Mouse (Mus musculus): Measurements from ENCODE around the gene Sec1. TPM values are rescaled to one million over a fixed set of nuclear protein-coding genes. Genes with fewer than 3 reads are reported as not detected.

Sec1 gene
- polyA plus RNA-seq, 1 experiment from 2014 or later = 0.27 TPM

DNA sequence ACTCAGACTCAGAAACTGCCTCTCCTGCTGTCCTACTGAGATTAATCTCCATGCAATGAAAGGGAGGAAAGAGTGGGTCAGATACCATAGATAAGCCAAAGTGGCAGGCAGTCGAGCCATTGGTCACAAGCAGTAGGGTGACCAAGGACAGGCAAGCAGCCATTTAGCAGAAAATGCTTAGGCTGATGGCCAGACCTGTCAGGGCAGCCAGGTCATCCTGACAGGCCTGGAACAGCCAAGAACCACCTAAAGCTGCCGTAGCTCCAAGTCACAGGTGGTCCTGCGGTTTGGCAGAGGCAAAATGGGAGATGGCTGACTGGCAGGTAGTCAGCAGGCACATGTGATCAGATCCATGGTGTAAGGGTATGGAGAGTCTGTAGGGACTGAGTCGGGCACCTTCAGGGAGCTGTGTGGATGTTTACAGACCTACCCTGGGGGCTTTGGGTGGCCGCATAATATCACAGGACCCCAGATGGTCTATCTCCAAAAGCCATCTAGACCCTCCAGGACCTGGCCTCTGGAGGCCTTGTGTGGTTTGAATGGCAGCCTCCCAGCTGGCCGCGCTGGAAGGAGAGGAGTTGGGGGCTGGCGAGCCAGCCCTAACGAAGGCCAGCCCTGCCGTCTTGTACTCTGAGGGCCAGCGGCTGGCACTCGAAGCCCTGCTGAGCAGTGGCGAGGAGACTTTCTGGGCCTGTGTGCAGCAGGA lies 27.6 kb upstream of the Sec1 start:
- DNase-seq (ENCODE audit: low spot score) (no peak), ATAC-seq (replicated peaks; ENCODE audit: insufficient number of reproducible peaks, low FRiP score, low TSS enrichment, low read depth) (no peak)
- Histone ChIP-seq H3K4me3 (ENCODE audit: low read depth, low read length) (no peak overlapping the region), H3K36me3 (replicated peaks; ENCODE audit: control insufficient read depth, insufficient read depth, low read depth, low read length) (peaks cover 24% of the 10 kb centered on the region), H3K27ac (replicated peaks; ENCODE audit: low read depth, low read length) (0 out of 2 replicates have a peak overlapping the region, but pooled peaks have one; percentile 13), H3K9me3 (replicated peaks; ENCODE audit: control insufficient read depth, low read length) (no peaks in the 10 kb centered on the region), H3K4me1 (ENCODE audit: control insufficient read depth, insufficient read depth, low read length) (peaks cover 1% of the 10 kb centered on the region; the same call in 1 of the 2 replicates), H3K4me2 (ENCODE audit: low read depth, low read length) (no peak overlapping the region), H3K27me3 (ENCODE audit: control insufficient read depth, insufficient read depth, low read length) (no peaks in the 10 kb centered on the region), H3K9ac (replicated peaks; ENCODE audit: low read length) (no peak overlapping the region)
- WGBS = 68% methylated on average over 13 of the region's 13 CpGs

DNA sequence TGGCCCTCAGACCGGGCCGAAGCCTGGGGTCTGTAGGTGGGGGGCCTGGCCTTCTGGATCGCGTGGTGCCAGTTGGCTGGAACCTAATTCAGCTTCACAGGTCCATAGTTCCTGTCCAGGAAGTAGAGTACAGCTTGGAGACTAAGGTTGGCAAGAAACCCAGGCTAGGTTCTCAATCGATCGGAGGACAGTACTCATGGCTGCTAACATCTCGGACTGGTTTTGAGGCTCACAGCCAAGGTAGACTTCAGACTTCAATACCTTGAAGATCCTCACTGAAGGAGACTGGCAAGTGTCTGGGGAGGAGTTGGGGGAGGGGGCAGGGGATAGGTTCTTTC lies 27.0 kb upstream of the Sec1 start:
- H3K36me3 ChIP-seq (replicated peaks; ENCODE audit: control insufficient read depth, insufficient read depth, low read depth, low read length) = peaks cover 24% of the 10 kb centered on the region
- H3K4me2 ChIP-seq (ENCODE audit: low read depth, low read length) = no peak overlapping the region
- H3K27me3 ChIP-seq (ENCODE audit: control insufficient read depth, insufficient read depth, low read length) = no peaks in the 10 kb centered on the region
- no peak overlapping the region for H3K9ac ChIP-seq (replicated peaks; ENCODE audit: low read length)
- no peak for ATAC-seq (replicated peaks; ENCODE audit: insufficient number of reproducible peaks, low FRiP score, low TSS enrichment, low read depth)
- H3K9me3 ChIP-seq (replicated peaks; ENCODE audit: control insufficient read depth, low read length) = no peaks in the 10 kb centered on the region
- H3K4me1 ChIP-seq (ENCODE audit: control insufficient read depth, insufficient read depth, low read length) = peaks cover 5% of the 10 kb centered on the region
- H3K27ac ChIP-seq (replicated peaks; ENCODE audit: low read depth, low read length) = 0 out of 2 replicates have a peak overlapping the region, but pooled peaks have one; percentile 13
- no peak overlapping the region for H3K4me3 ChIP-seq (ENCODE audit: low read depth, low read length)
- no peak for DNase-seq (ENCODE audit: low spot score)
- WGBS = 89% methylated on average over 7 of the region's 7 CpGs

DNA sequence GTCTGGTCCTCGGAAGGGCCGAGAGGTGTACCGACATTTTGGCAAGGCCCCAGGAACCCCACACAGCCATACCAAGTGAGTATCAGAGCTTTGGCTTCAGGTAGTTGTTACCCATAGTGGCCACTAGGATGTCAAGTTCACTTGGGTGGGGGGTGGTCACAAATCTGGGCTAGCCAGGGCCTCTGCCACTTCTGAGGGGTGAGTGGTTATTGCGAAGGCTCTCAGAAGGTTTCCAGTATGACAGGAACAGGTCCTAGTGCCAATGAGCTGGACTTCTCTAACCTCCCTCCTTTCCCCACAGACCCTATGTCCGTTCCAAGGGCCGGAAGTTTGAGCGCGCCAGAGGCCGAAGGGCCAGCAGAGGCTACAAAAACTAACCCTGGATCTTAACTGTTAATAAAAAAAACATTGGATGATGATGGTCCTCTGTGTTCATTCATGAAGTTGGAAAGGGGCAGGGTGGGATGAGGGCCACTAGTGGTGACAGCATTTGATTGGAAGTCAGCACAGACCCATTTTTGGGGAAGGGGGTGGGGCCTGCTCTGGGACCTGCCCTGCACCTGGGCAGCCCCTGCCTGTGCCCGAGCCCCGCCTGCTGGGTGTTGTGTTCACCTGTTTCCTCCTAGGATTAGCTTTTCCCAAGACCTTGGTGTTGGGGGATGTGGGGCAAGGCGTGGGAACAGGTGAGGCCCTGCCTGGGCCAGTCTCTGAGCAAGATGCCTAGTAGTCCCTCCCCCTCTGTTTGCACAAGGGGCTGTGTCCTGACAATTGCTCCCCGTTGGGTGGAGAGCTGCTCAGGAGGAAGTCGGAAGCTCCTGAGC lies 26.4 kb upstream of the Sec1 start, which contains the start of gene Fam83e:
Gene Fam83e, plus strand, starts transcription at position 800 of the 821 bp plus-strand sequence.
- H3K4me1 ChIP-seq (ENCODE audit: control insufficient read depth, insufficient read depth, low read length) = peaks cover 6% of the 10 kb centered on the region
- DNase-seq (ENCODE audit: low spot score) = no peak
- H3K36me3 ChIP-seq (replicated peaks; ENCODE audit: control insufficient read depth, insufficient read depth, low read depth, low read length) = peaks cover 24% of the 10 kb centered on the region
- no peaks in the 10 kb centered on the region for H3K9me3 ChIP-seq (replicated peaks; ENCODE audit: control insufficient read depth, low read length)
- H3K4me3 ChIP-seq (ENCODE audit: low read depth, low read length) = no peak within 1 kb of the TSS
- no peaks in the 10 kb centered on the region for H3K27me3 ChIP-seq (ENCODE audit: control insufficient read depth, insufficient read depth, low read length)
- 0 out of 2 replicates have a peak within 1 kb of the TSS, but pooled peaks have one; percentile 13 for H3K27ac ChIP-seq (replicated peaks; ENCODE audit: low read depth, low read length)
- ATAC-seq (replicated peaks; ENCODE audit: insufficient number of reproducible peaks, low FRiP score, low TSS enrichment, low read depth) = no peak
- no peak within 1 kb of the TSS for H3K4me2 ChIP-seq (ENCODE audit: low read depth, low read length)
- WGBS = 86% methylated on average over 14 of the region's 14 CpGs
- H3K9ac ChIP-seq (replicated peaks; ENCODE audit: low read length) = no peak within 1 kb of the TSS

DNA sequence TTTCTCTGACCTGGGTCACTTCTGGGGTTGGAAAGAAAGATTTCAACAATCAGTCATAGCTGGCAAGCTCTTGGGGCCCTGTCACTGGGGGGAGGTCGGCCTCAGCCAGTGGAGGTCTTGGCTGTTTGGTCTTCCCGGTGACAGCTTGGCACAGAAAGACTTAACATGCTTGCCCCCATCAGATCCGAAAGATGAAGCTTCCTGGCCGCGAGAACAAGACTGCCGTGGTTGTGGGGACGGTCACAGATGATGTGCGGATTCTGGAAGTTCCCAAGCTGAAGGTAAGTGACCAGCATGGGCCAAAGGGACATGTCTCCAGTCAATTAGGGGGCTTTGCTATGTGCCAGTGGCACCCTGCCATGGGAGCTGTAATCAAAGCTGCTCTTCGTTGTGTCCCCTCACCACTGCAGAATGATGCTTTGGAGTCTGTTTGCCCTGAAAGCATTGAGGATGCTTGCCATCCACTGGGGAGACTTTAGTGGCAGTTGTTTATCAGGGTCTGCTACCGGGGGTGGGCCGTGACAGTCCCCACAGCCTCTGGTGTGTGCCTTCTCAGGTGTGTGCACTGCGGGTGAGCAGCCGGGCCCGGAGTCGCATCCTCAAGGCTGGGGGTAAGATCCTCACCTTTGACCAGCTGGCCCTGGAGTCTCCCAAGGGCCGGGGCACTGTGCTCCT lies 25.7 kb upstream of the Sec1 start:
- Histone ChIP-seq H3K9me3 (replicated peaks; ENCODE audit: control insufficient read depth, low read length) (no peaks in the 10 kb centered on the region), H3K27me3 (ENCODE audit: control insufficient read depth, insufficient read depth, low read length) (no peaks in the 10 kb centered on the region), H3K27ac (replicated peaks; ENCODE audit: low read depth, low read length) (no peak overlapping the region), H3K4me1 (ENCODE audit: control insufficient read depth, insufficient read depth, low read length) (peaks cover 7% of the 10 kb centered on the region), H3K4me3 (ENCODE audit: low read depth, low read length) (peak overlapping the region; percentile 87; the same call in 1 of the 2 replicates), H3K4me2 (ENCODE audit: low read depth, low read length) (no peak overlapping the region; the same call in 1 of the 2 replicates), H3K36me3 (replicated peaks; ENCODE audit: control insufficient read depth, insufficient read depth, low read depth, low read length) (peaks cover 24% of the 10 kb centered on the region), H3K9ac (replicated peaks; ENCODE audit: low read length) (no peak overlapping the region)
- ATAC-seq (replicated peaks; ENCODE audit: insufficient number of reproducible peaks, low FRiP score, low TSS enrichment, low read depth) (no peak), DNase-seq (ENCODE audit: low spot score) (no peak)
- WGBS = 93% methylated on average over 15 of the region's 16 CpGs

DNA sequence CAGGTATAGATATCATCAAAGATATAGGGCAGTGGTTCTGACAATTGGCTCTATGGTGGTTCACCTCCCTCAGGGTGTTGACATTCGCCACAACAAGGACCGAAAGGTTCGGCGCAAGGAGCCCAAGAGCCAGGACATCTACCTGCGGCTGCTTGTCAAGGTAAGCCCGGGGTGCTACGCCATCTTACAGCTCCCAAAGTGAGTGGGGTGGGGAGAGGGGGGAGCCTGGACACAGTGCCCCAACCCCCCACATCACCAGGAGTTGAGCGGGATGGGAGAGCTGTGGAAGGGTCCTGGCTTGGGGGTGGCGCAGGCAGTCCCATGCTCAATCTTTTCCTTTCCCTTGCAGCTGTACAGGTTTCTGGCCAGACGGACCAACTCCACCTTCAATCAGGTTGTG lies 25.0 kb upstream of the Sec1 start:
- Histone ChIP-seq H3K27me3 (ENCODE audit: control insufficient read depth, insufficient read depth, low read length) (no peaks in the 10 kb centered on the region), H3K36me3 (replicated peaks; ENCODE audit: control insufficient read depth, insufficient read depth, low read depth, low read length) (peaks cover 24% of the 10 kb centered on the region), H3K27ac (replicated peaks; ENCODE audit: low read depth, low read length) (no peak overlapping the region), H3K4me3 (ENCODE audit: low read depth, low read length) (peak overlapping the region; percentile 87), H3K9me3 (replicated peaks; ENCODE audit: control insufficient read depth, low read length) (no peaks in the 10 kb centered on the region), H3K4me1 (ENCODE audit: control insufficient read depth, insufficient read depth, low read length) (peaks cover 7% of the 10 kb centered on the region), H3K4me2 (ENCODE audit: low read depth, low read length) (peak overlapping the region; percentile 64), H3K9ac (replicated peaks; ENCODE audit: low read length) (peak overlapping the region; percentile 95)
- WGBS = 79% methylated on average over 10 of the region's 10 CpGs
- no peak for ATAC-seq (replicated peaks; ENCODE audit: insufficient number of reproducible peaks, low FRiP score, low TSS enrichment, low read depth)
- DNase-seq (ENCODE audit: low spot score) = no peak

DNA sequence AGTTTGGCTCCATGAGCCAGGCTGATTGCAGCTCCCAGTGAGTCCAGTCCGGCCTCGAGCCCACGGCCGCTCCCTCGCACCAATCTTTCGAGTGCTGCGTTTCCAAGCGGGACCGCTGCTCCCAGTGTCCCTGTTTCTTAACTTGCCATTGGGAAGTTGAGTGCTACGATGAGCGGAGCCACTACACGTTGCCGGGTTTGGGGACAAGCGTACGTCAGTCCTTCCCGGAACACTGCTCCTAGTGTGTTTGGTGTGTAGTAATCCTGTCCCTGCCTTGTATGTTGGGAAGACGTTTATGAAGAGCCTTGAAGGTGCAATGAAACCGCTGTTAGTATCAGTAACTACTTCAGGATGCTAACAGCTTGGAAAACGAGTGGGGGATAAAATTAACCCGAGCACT lies 24.1 kb upstream of the Sec1 start:
- peak overlapping the region; percentile 70 for H3K27ac ChIP-seq (replicated peaks; ENCODE audit: low read depth, low read length)
- H3K9me3 ChIP-seq (replicated peaks; ENCODE audit: control insufficient read depth, low read length) = no peaks in the 10 kb centered on the region
- peak overlapping the region; percentile 95 for H3K9ac ChIP-seq (replicated peaks; ENCODE audit: low read length)
- H3K4me1 ChIP-seq (ENCODE audit: control insufficient read depth, insufficient read depth, low read length) = peaks cover 10% of the 10 kb centered on the region
- H3K4me3 ChIP-seq (ENCODE audit: low read depth, low read length) = peak overlapping the region; percentile 87
- ATAC-seq (replicated peaks; ENCODE audit: insufficient number of reproducible peaks, low FRiP score, low TSS enrichment, low read depth) (no peak), DNase-seq (ENCODE audit: low spot score) (no peak)
- under 1% methylated on average over 20 of the region's 20 CpGs for WGBS
- H3K36me3 ChIP-seq (replicated peaks; ENCODE audit: control insufficient read depth, insufficient read depth, low read depth, low read length) = peaks cover 19% of the 10 kb centered on the region
- H3K27me3 ChIP-seq (ENCODE audit: control insufficient read depth, insufficient read depth, low read length) = no peaks in the 10 kb centered on the region
- H3K4me2 ChIP-seq (ENCODE audit: low read depth, low read length) = peak overlapping the region; percentile 64

DNA sequence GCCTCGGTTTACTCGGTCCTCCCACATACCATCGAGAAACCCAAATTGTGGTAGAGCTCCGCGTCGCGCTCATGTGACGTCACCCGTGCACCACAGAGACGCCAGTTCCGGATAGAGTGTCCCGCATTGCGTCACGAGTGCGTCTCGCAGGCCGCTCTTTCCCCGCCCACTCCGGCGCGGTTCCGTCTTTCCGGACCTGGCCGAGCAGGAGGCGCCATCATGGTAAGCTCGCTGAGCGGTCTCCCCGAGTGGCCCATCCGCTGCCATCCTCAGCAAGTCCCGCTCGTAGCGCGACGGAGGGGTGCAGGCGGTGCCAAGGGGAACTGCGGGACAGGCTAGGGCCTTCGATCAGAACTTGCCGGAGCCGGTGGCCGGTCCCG lies 23.7 kb upstream of the Sec1 start, which contains the start of gene Sphk2:
Gene Sphk2, minus strand, starts transcription at position 85 of the 380 bp plus-strand sequence.
- no peaks in the 10 kb centered on the region for H3K9me3 ChIP-seq (replicated peaks; ENCODE audit: control insufficient read depth, low read length)
- H3K9ac ChIP-seq (replicated peaks; ENCODE audit: low read length) = peak within 1 kb of the TSS; percentile 95

More for the DNA sequence above, 23.7 kb upstream of the Sec1 start, which contains the start of gene Sphk2:
- H3K27me3 ChIP-seq (ENCODE audit: control insufficient read depth, insufficient read depth, low read length) = no peaks in the 10 kb centered on the region
- WGBS = under 1% methylated on average over 41 of the region's 41 CpGs
- H3K27ac ChIP-seq (replicated peaks; ENCODE audit: low read depth, low read length) = peak within 1 kb of the TSS; percentile 70
- ATAC-seq (replicated peaks; ENCODE audit: insufficient number of reproducible peaks, low FRiP score, low TSS enrichment, low read depth) (peak; percentile 39), DNase-seq (ENCODE audit: low spot score) (peak; percentile 100)
- peak within 1 kb of the TSS; percentile 87 for H3K4me3 ChIP-seq (ENCODE audit: low read depth, low read length)
- peak within 1 kb of the TSS; percentile 71 for H3K4me2 ChIP-seq (ENCODE audit: low read depth, low read length)
- peaks cover 20% of the 10 kb centered on the region for H3K36me3 ChIP-seq (replicated peaks; ENCODE audit: control insufficient read depth, insufficient read depth, low read depth, low read length)
- peaks cover 10% of the 10 kb centered on the region for H3K4me1 ChIP-seq (ENCODE audit: control insufficient read depth, insufficient read depth, low read length)

Data from embryonic facial prominence, embryonic 11.5 days (tissue).